Mouse (Mus musculus): ENCODE data around the gene Ahcyl2. TPM values are rescaled to one million over a fixed set of nuclear protein-coding genes. Genes with fewer than 3 reads are reported as not detected.
A peak's percentile ranks its signal among the peaks of the same experiment; 100 is the strongest.

The Ahcyl2 gene
- polyA plus RNA-seq (2012; rRNA removed) = 53.5 and 69.7 TPM in 2 replicates

GRCm38 (mm10) chr6:29767813-29768660, at the start of gene Ahcyl2:
Ahcyl2 (plus strand) TSS chr6:29768011.
- peaks cover 5% of the 10 kb centered on the region; the same call in 1 of the 2 replicates for H3K4me1 ChIP-seq (ENCODE audit: control insufficient read depth, insufficient read depth, low read length)
- TF ChIP-seq CTCF (IDR thresholded peaks at IDR 0.05; ENCODE audit: insufficient read depth, low read length) (no peak), POLR2A (IDR thresholded peaks at IDR 0.05; ENCODE audit: borderline replicate concordance, extremely low read depth, low read depth, low read length) (peak; percentile 84; the same call in 1 of the 2 replicates)
- H3K4me3 ChIP-seq (replicated peaks; ENCODE audit: extremely low read depth, low read depth, low read length) = peak within 1 kb of the TSS; percentile 97
- peak; percentile 89 for DNase-seq
- under 1% methylated on average over 57 of the region's 61 CpGs for WGBS

GRCm38 (mm10) chr6:29718894-29719329, 48.9 kb upstream of the Ahcyl2 start:
- TF ChIP-seq CTCF (IDR thresholded peaks at IDR 0.05; ENCODE audit: insufficient read depth, low read length) = no peak
- no peak for TF ChIP-seq POLR2A (IDR thresholded peaks at IDR 0.05; ENCODE audit: borderline replicate concordance, extremely low read depth, low read depth, low read length)
- DNase-seq = peak; percentile 26
- H3K4me1 ChIP-seq (ENCODE audit: control insufficient read depth, insufficient read depth, low read length) = no peaks in the 10 kb centered on the region
- peak overlapping the region; percentile 40 for H3K4me3 ChIP-seq (replicated peaks; ENCODE audit: extremely low read depth, low read depth, low read length)
- 6% methylated on average over 15 of the region's 15 CpGs for WGBS

- no peak for DNase-seq
- 64% methylated on average over 2 of the region's 2 CpGs for WGBS
- H3K4me1 ChIP-seq (ENCODE audit: control insufficient read depth, insufficient read depth, low read length) = no peaks in the 10 kb centered on the region
- TF ChIP-seq CTCF (IDR thresholded peaks at IDR 0.05; ENCODE audit: insufficient read depth, low read length) (no peak), POLR2A (IDR thresholded peaks at IDR 0.05; ENCODE audit: borderline replicate concordance, extremely low read depth, low read depth, low read length) (no peak)
- H3K4me3 ChIP-seq (replicated peaks; ENCODE audit: extremely low read depth, low read depth, low read length) = no peak overlapping the region
Measured at GRCm38 (mm10) chr6:29721890-29722289, 45.9 kb upstream of the Ahcyl2 start.

- WGBS = 13% methylated on average over 1 of the region's 1 CpGs
- Histone ChIP-seq H3K4me1 (ENCODE audit: control insufficient read depth, insufficient read depth, low read length) (no peaks in the 10 kb centered on the region), H3K4me3 (replicated peaks; ENCODE audit: extremely low read depth, low read depth, low read length) (no peak overlapping the region)
- TF ChIP-seq CTCF (IDR thresholded peaks at IDR 0.05; ENCODE audit: insufficient read depth, low read length) (no peak), POLR2A (IDR thresholded peaks at IDR 0.05; ENCODE audit: borderline replicate concordance, extremely low read depth, low read depth, low read length) (no peak)
- DNase-seq = no peak
Measured at GRCm38 (mm10) chr6:29726576-29727200, 41.1 kb upstream of the Ahcyl2 start.

- Histone ChIP-seq H3K4me1 (ENCODE audit: control insufficient read depth, insufficient read depth, low read length) (no peaks in the 10 kb centered on the region), H3K4me3 (replicated peaks; ENCODE audit: extremely low read depth, low read depth, low read length) (no peak overlapping the region)
- DNase-seq = no peak
- WGBS = 63% methylated on average over 3 of the region's 3 CpGs
- TF ChIP-seq CTCF (IDR thresholded peaks at IDR 0.05; ENCODE audit: insufficient read depth, low read length) (no peak), POLR2A (IDR thresholded peaks at IDR 0.05; ENCODE audit: borderline replicate concordance, extremely low read depth, low read depth, low read length) (no peak)
Measured at GRCm38 (mm10) chr6:29728035-29728434, 39.8 kb upstream of the Ahcyl2 start.

- TF ChIP-seq POLR2A (IDR thresholded peaks at IDR 0.05; ENCODE audit: borderline replicate concordance, extremely low read depth, low read depth, low read length) = no peak
- no peak for TF ChIP-seq CTCF (IDR thresholded peaks at IDR 0.05; ENCODE audit: insufficient read depth, low read length)
- 64% methylated on average over 1 of the region's 1 CpGs for WGBS
- DNase-seq = no peak
- no peaks in the 10 kb centered on the region for H3K4me1 ChIP-seq (ENCODE audit: control insufficient read depth, insufficient read depth, low read length)
- no peak overlapping the region for H3K4me3 ChIP-seq (replicated peaks; ENCODE audit: extremely low read depth, low read depth, low read length)
Measured at GRCm38 (mm10) chr6:29729491-29729890, 38.3 kb upstream of the Ahcyl2 start.

GRCm38 (mm10) chr6:29735336-29735688, 32.5 kb upstream of the Ahcyl2 start, which contains the start of gene Smo:
Smo (plus strand) TSS chr6:29735503.
- no peak for DNase-seq
- WGBS = 0% methylated on average over 19 of the region's 30 CpGs
- Histone ChIP-seq H3K4me1 (ENCODE audit: control insufficient read depth, insufficient read depth, low read length) (peaks cover 7% of the 10 kb centered on the region), H3K4me3 (replicated peaks; ENCODE audit: extremely low read depth, low read depth, low read length) (peak within 1 kb of the TSS; percentile 72)
- TF ChIP-seq POLR2A (IDR thresholded peaks at IDR 0.05; ENCODE audit: borderline replicate concordance, extremely low read depth, low read depth, low read length) (peak; percentile 41; the same call in 1 of the 2 replicates), CTCF (IDR thresholded peaks at IDR 0.05; ENCODE audit: insufficient read depth, low read length) (no peak)

GRCm38 (mm10) chr6:29735689-29736451, 31.9 kb upstream of the Ahcyl2 start:
- WGBS = under 1% methylated on average over 75 of the region's 75 CpGs
- TF ChIP-seq POLR2A (IDR thresholded peaks at IDR 0.05; ENCODE audit: borderline replicate concordance, extremely low read depth, low read depth, low read length) (peak; percentile 47; the same call in 1 of the 2 replicates), CTCF (IDR thresholded peaks at IDR 0.05; ENCODE audit: insufficient read depth, low read length) (no peak)
- DNase-seq = peak; percentile 63
- Histone ChIP-seq H3K4me3 (replicated peaks; ENCODE audit: extremely low read depth, low read depth, low read length) (peak overlapping the region; percentile 72), H3K4me1 (ENCODE audit: control insufficient read depth, insufficient read depth, low read length) (peaks cover 7% of the 10 kb centered on the region)

All from lung, adult 2 months (tissue).